Mouse (Mus musculus) central nervous system, embryonic 18 days (tissue): Measurements from ENCODE around the gene Zfp993. TPM values are rescaled to one million over a fixed set of nuclear protein-coding genes. Genes with fewer than 3 reads are reported as not detected.

Experiments used
- polyA plus RNA-seq: library from polyadenylated mRNA; depleted of rRNA; stranded (reverse); fragments of >200 nt; gene quantifications from 2 replicates; pipeline ENCODE4 v1.2.3, GENCODE M21; 2012; rRNA removed

Zfp993 gene
- 0.67 and 2.4 TPM in 2 replicates for polyA plus RNA-seq

DNA sequence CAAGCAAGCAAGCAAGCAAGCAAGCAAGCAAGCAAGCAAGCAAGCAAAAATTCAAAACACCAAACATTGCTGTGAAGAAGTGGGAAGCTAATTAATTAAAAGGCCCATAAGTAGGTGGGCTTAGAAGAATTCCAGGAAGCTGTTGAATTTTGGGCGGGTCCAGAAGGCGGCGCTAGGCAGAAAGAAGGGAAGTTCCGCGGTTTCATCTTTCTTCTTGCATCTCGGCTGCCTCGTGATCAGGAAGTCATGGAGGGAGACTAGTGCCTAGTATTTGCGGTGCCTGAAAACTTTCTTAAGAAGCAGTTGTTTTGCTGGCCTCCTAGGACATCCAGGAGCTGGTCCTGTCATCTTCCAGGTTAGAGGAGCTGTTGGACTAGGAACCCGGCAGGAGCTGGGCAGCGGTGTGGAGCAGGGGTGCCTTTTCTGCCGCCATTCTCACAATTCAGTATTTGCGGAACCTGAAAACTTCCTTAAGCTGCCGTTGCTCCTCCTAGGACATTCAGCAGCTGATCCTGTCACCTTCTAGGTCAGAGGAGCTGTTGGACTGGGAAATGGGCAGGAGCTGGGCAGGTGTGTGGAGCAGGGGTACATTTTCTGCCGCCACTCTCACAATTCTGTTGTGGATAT lies at the start of gene Zfp993:
Zfp993 (plus strand) TSS at position 188 of the 627 bp plus-strand sequence.

Other genes starting within 250 kb of the Zfp993 start
- gene Zfp992, start 161.9 kb upstream of the Zfp993 start, polyA plus RNA-seq, result 1.00 and 1.1 TPM in 2 replicates
- 0.23 and 0.27 TPM in 2 replicates for gene Zfp981, start 108.9 kb upstream of the Zfp993 start, polyA plus RNA-seq